Mouse (Mus musculus) liver, postnatal 0 days (tissue): ENCODE results near the gene Poc1a. TPM values are rescaled to one million over a fixed set of nuclear protein-coding genes. Genes with fewer than 3 reads are reported as not detected.

ENCODE experiments used
- ATAC-seq: fragments of 200-750 bp; cut with Nextera tagmentation; 2 replicates; pipeline ENCODE4 v1.8.0; 2017; ENCODE audit warnings: mild to moderate bottlenecking, moderate library complexity
- DNase-seq: peaks from one replicate; pipeline ENCODE4 v3.0.0-alpha.2; 2016
- H3K27ac ChIP-seq: fragments of 300-500 bp; sonication (generic); 2 replicates; pipeline ENCODE4 v1.5.1; 2014; ENCODE audit warnings: antibody characterized with exemption, moderate library complexity, mild to moderate bottlenecking, low read depth
- H3K27me3 ChIP-seq: fragments of 300-500 bp; sonication (generic); 2 replicates; pipeline ENCODE4 v1.6.1; 2014; ENCODE audit warnings: low read length, control low read depth, mixed read lengths; ENCODE audit not compliant: insufficient read depth
- H3K36me3 ChIP-seq: fragments of 300-500 bp; sonication (generic); replicated peaks from 2 replicates; pipeline ENCODE4 v1.6.1; 2014; ENCODE audit warnings: mild to moderate bottlenecking, control low read depth, low read length, moderate library complexity, mixed read lengths; ENCODE audit not compliant: insufficient read depth
- H3K4me1 ChIP-seq: fragments of 300-500 bp; sonication (generic); 2 replicates; pipeline ENCODE4 v1.6.1; 2014; ENCODE audit warnings: antibody characterized with exemption, mild to moderate bottlenecking, control low read depth; ENCODE audit not compliant: insufficient read depth
- H3K4me2 ChIP-seq: fragments of 300-500 bp; sonication (generic); 2 replicates; pipeline ENCODE4 v1.6.1; 2014; ENCODE audit warnings: low read depth, mild to moderate bottlenecking, low read length, moderate library complexity, mixed read lengths
- H3K4me3 ChIP-seq: fragments of 300-500 bp; sonication (generic); 2 replicates; pipeline ENCODE4 v1.5.1; 2014; ENCODE audit warnings: low read depth, low read length
- H3K9ac ChIP-seq: fragments of 300-500 bp; sonication (generic); replicated peaks from 2 replicates; pipeline ENCODE4 v1.6.1; 2014; ENCODE audit warnings: mild to moderate bottlenecking, moderate library complexity
- H3K9me3 ChIP-seq: fragments of 300-500 bp; sonication (generic); 2 replicates; pipeline ENCODE4 v1.6.1; 2016; ENCODE audit warnings: mild to moderate bottlenecking, control low read depth, low read length, mixed read lengths
- CTCF ChIP-seq: sonication (generic); IDR thresholded peaks from 2 replicates; pipeline ENCODE4 v1.5.1; 2016; ENCODE audit warnings: antibody characterized with exemption, low read depth
- EP300 ChIP-seq: IDR thresholded peaks from 2 replicates; pipeline ENCODE4 v1.6.1; 2016; ENCODE audit warnings: antibody characterized with exemption, low read depth, mild to moderate bottlenecking
- WGBS: fragments of 180-500 bp; shearing (Covaris S2); extraction: QIAGEN DNeasy Blood & Tissue Kit; methylation state at CpG from one replicate; pipeline ENCODE4 v1.1.7; 2014; ENCODE audit not compliant: insufficient replicate concordance; 5-methylcytosine and 5-hydroxymethylcytosine counted together
- polyA plus RNA-seq: library from polyadenylated mRNA; unstranded; fragments of >200 nt; fragmentation: Nextera tagmentation; extraction: Ambion mirVana; gene quantifications from 2 replicates; pipeline ENCODE4 v1.2.1, GENCODE M21; 2015

Gene Poc1a
- polyA plus RNA-seq, 1 experiment from 2014 or later = 14.5 TPM

GRCm38 (mm10) chr9:106308983-106309382 lies 28.1 kb downstream of the Poc1a start:
- 74% methylated on average over 5 of the region's 5 CpGs for WGBS
- H3K4me2 ChIP-seq = no peak overlapping the region
- H3K9ac ChIP-seq = no peak overlapping the region

GRCm38 (mm10) chr9:106309859-106310258 lies 29.0 kb downstream of the Poc1a start:
- DNase-seq = no peak
- Histone ChIP-seq H3K9me3 (no peaks in the 10 kb centered on the region), H3K36me3 (no peaks in the 10 kb centered on the region; the same call in 1 of the 2 replicates), H3K4me2 (no peak overlapping the region), H3K9ac (no peak overlapping the region), H3K4me1 (peaks cover 14% of the 10 kb centered on the region), H3K4me3 (no peak overlapping the region), H3K27ac (no peak overlapping the region), H3K27me3 (no peaks in the 10 kb centered on the region)
- no peak for TF ChIP-seq CTCF
- no peak for TF ChIP-seq EP300
- WGBS = 63% methylated on average over 3 of the region's 3 CpGs
- ATAC-seq = no peak

More at GRCm38 (mm10) chr9:106308983-106309382, 28.1 kb downstream of the Poc1a start:
- peak overlapping the region; percentile 71 for H3K27ac ChIP-seq
- ATAC-seq = no peak
- H3K36me3 ChIP-seq = no peaks in the 10 kb centered on the region; the same call in 1 of the 2 replicates
- no peak overlapping the region for H3K4me3 ChIP-seq
- no peaks in the 10 kb centered on the region for H3K27me3 ChIP-seq
- DNase-seq = no peak
- peaks cover 14% of the 10 kb centered on the region for H3K4me1 ChIP-seq
- no peak for TF ChIP-seq CTCF
- TF ChIP-seq EP300 = no peak
- no peaks in the 10 kb centered on the region for H3K9me3 ChIP-seq

- no peak for TF ChIP-seq EP300
- no peak for TF ChIP-seq CTCF
- Histone ChIP-seq H3K9me3 (no peaks in the 10 kb centered on the region), H3K4me1 (peaks cover 5% of the 10 kb centered on the region), H3K36me3 (no peaks in the 10 kb centered on the region; the same call in 1 of the 2 replicates), H3K4me2 (no peak overlapping the region), H3K4me3 (no peak overlapping the region), H3K27ac (no peak overlapping the region), H3K27me3 (no peaks in the 10 kb centered on the region), H3K9ac (no peak overlapping the region)
- WGBS = 76% methylated on average over 10 of the region's 10 CpGs
- DNase-seq (no peak), ATAC-seq (no peak)
These were observed 30.8 kb downstream of the Poc1a start for GRCm38 (mm10) chr9:106311625-106312191.

- TF ChIP-seq CTCF (no peak), EP300 (no peak)
- no peaks in the 10 kb centered on the region; the same call in 1 of the 2 replicates for H3K36me3 ChIP-seq
- WGBS = 78% methylated on average over 7 of the region's 7 CpGs
- DNase-seq = no peak
- no peak overlapping the region for H3K9ac ChIP-seq
- ATAC-seq = no peak
- no peak overlapping the region for H3K4me3 ChIP-seq
- no peaks in the 10 kb centered on the region for H3K9me3 ChIP-seq
- no peak overlapping the region for H3K27ac ChIP-seq
- no peak overlapping the region for H3K4me2 ChIP-seq
- no peaks in the 10 kb centered on the region for H3K27me3 ChIP-seq
- H3K4me1 ChIP-seq = peaks cover 5% of the 10 kb centered on the region
These were observed 32.1 kb downstream of the Poc1a start for GRCm38 (mm10) chr9:106312950-106313360.

GRCm38 (mm10) chr9:106314196-106314595 lies 33.3 kb downstream of the Poc1a start:
- Histone ChIP-seq H3K27me3 (no peaks in the 10 kb centered on the region), H3K9me3 (no peaks in the 10 kb centered on the region), H3K9ac (no peak overlapping the region), H3K4me1 (peaks cover 5% of the 10 kb centered on the region; the same call in 1 of the 2 replicates), H3K27ac (no peak overlapping the region), H3K4me3 (no peak overlapping the region), H3K4me2 (no peak overlapping the region), H3K36me3 (no peaks in the 10 kb centered on the region; the same call in 1 of the 2 replicates)
- no peak for ATAC-seq
- no peak for TF ChIP-seq EP300
- no peak for TF ChIP-seq CTCF
- DNase-seq = no peak
- 78% methylated on average over 3 of the region's 3 CpGs for WGBS

GRCm38 (mm10) chr9:106318074-106318473 lies 37.2 kb downstream of the Poc1a start:
- no peak for TF ChIP-seq CTCF
- TF ChIP-seq EP300 = no peak
- no peak overlapping the region for H3K4me3 ChIP-seq
- no peaks in the 10 kb centered on the region for H3K27me3 ChIP-seq
- ATAC-seq (no peak), DNase-seq (no peak)
- peaks cover 9% of the 10 kb centered on the region; the same call in 1 of the 2 replicates for H3K4me1 ChIP-seq
- no peak overlapping the region for H3K27ac ChIP-seq
- H3K9ac ChIP-seq = no peak overlapping the region
- WGBS = 55% methylated on average over 2 of the region's 2 CpGs
- no peaks in the 10 kb centered on the region for H3K36me3 ChIP-seq
- no peak overlapping the region for H3K4me2 ChIP-seq
- no peaks in the 10 kb centered on the region for H3K9me3 ChIP-seq
